Mouse (Mus musculus) ES-E14 (cell line): ENCODE measurements around the gene Ngrn.

Experiments
- MAFK ChIP-seq: IDR thresholded peaks from 2 replicates; pipeline ENCODE4 v1.6.1; 2014; ENCODE audit warnings: mild to moderate bottlenecking, low read depth, low read length, inconsistent platforms; ENCODE audit not compliant: insufficient read depth
- ZC3H11A ChIP-seq: IDR thresholded peaks from 2 replicates; pipeline ENCODE4 v1.6.1; 2012; ENCODE audit warnings: low read depth, mild to moderate bottlenecking, inconsistent platforms, low read length, borderline replicate concordance

GRCm38 (mm10) chr7:80298754-80299153 lies 37.7 kb downstream of the Ngrn start:
- TF ChIP-seq MAFK (no peak), ZC3H11A (no peak)
